Mouse (Mus musculus): ENCODE measurements around the gene Fpr3.

- TF ChIP-seq POLR2A (IDR thresholded peaks at IDR 0.05; ENCODE audit: insufficient read depth, low read depth, low read length) (0 out of 2 replicates have a peak, but pooled peaks have one; percentile 14), CTCF (IDR thresholded peaks at IDR 0.05; ENCODE audit: insufficient read depth, low read depth, low read length) (peak; percentile 90)
Measured at GRCm38 (mm10) chr17:17837919-17838701, 49.5 kb upstream of the Fpr3 start.
